Mouse (Mus musculus) spleen, embryonic (tissue): Measurements from ENCODE around the gene Rab3d.

ENCODE experiments used
- CTCF ChIA-PET: fragments of 350-600 bp; sonication (Branson Sonifier 250); formaldehyde crosslinking; loops from one replicate; lab custom pipeline; 2022; lab: Charles Lee

The Rab3d gene

GRCm38 (mm10) chr9:21918035-21918592 is at the start of gene Rab3d:
TSS of gene Rab3d (minus strand) at chr9:21918192.
- CTCF ChIA-PET: no interaction called here

- CTCF ChIA-PET: no interaction called here
Observed at GRCm38 (mm10) chr9:21963417-21963816, 45.4 kb upstream of the Rab3d start, which contains the start of gene Epor. TSS of gene Epor (minus strand) at chr9:21963506.

GRCm38 (mm10) chr9:21962416-21963059 is 44.5 kb upstream of the Rab3d start:
- CTCF ChIA-PET: no interaction called here

GRCm38 (mm10) chr9:21962010-21962409 is 44.0 kb upstream of the Rab3d start:
- CTCF ChIA-PET: no interaction called here

- CTCF ChIA-PET: interaction anchor here (0.6 kb wide), 1 partner anchor 118 kb away, joined by 6 read pairs; no protein-coding TSS in a partner anchor
Observed at GRCm38 (mm10) chr9:21961366-21961980, 43.5 kb upstream of the Rab3d start.

- CTCF ChIA-PET: interaction anchor here (0.6 kb wide), 1 partner anchor 118 kb away, joined by 6 read pairs; no protein-coding TSS in a partner anchor
Observed at GRCm38 (mm10) chr9:21960558-21961208, 42.7 kb upstream of the Rab3d start.

GRCm38 (mm10) chr9:21960135-21960534 is 42.1 kb upstream of the Rab3d start:
- CTCF ChIA-PET: no interaction called here

- CTCF ChIA-PET: no interaction called here
Observed at GRCm38 (mm10) chr9:21959244-21959643, 41.3 kb upstream of the Rab3d start.

GRCm38 (mm10) chr9:21958372-21958771 is 40.4 kb upstream of the Rab3d start:
- CTCF ChIA-PET: no interaction called here

- CTCF ChIA-PET: interaction anchor here (0.5 kb wide), 1 partner anchor 196 kb away, joined by 3 read pairs; no protein-coding TSS in a partner anchor
Observed at GRCm38 (mm10) chr9:21955570-21956281, 37.7 kb upstream of the Rab3d start, which contains the start of gene Swsap1. TSS of gene Swsap1 (plus strand) at chr9:21955755.

- CTCF ChIA-PET: interaction anchor here (0.5 kb wide), 1 partner anchor 197 kb away, joined by 3 read pairs; no protein-coding TSS in a partner anchor
Observed at GRCm38 (mm10) chr9:21955225-21955569, 37.2 kb upstream of the Rab3d start.

- CTCF ChIA-PET: no interaction called here
Observed at GRCm38 (mm10) chr9:21954635-21955034, 36.6 kb upstream of the Rab3d start.

- CTCF ChIA-PET: interaction anchor here (0.7 kb wide), 1 partner anchor 143 kb away, joined by 8 read pairs; no protein-coding TSS in a partner anchor
Observed at GRCm38 (mm10) chr9:21953600-21953999, 35.6 kb upstream of the Rab3d start.

GRCm38 (mm10) chr9:21951977-21952376 is 34.0 kb upstream of the Rab3d start:
- CTCF ChIA-PET: interaction anchor here (0.6 kb wide), 1 partner anchor 56 kb away, joined by 3 read pairs; no protein-coding TSS in a partner anchor

- CTCF ChIA-PET: interaction anchor here (0.6 kb wide), 1 partner anchor 11 kb away, joined by 3 read pairs; no protein-coding TSS in a partner anchor
Observed at GRCm38 (mm10) chr9:21950322-21950721, 32.3 kb upstream of the Rab3d start.

- CTCF ChIA-PET: interaction anchor here (0.5 kb wide), 1 partner anchor 341 kb away, joined by 5 read pairs; no protein-coding TSS in a partner anchor
Observed at GRCm38 (mm10) chr9:21948790-21949189, 30.8 kb upstream of the Rab3d start.

- CTCF ChIA-PET: no interaction called here
Observed at GRCm38 (mm10) chr9:21948146-21948545, 30.2 kb upstream of the Rab3d start.

- CTCF ChIA-PET: no interaction called here
Observed at GRCm38 (mm10) chr9:21947540-21948130, 29.6 kb upstream of the Rab3d start.

- CTCF ChIA-PET: no interaction called here
Observed at GRCm38 (mm10) chr9:21944267-21944666, 26.3 kb upstream of the Rab3d start.

- CTCF ChIA-PET: no interaction called here
Observed at GRCm38 (mm10) chr9:21943638-21944037, 25.6 kb upstream of the Rab3d start.

GRCm38 (mm10) chr9:21943046-21943445 is 25.1 kb upstream of the Rab3d start:
- CTCF ChIA-PET: no interaction called here
